Mouse (Mus musculus): ENCODE measurements at regions not wholly inside any gene's neighbourhood (a gene's known extent, or its start where the extent isn't known, plus 50 kb on each side); places are given as distances from the start of the nearest gene placed in this dataset.

DNA sequence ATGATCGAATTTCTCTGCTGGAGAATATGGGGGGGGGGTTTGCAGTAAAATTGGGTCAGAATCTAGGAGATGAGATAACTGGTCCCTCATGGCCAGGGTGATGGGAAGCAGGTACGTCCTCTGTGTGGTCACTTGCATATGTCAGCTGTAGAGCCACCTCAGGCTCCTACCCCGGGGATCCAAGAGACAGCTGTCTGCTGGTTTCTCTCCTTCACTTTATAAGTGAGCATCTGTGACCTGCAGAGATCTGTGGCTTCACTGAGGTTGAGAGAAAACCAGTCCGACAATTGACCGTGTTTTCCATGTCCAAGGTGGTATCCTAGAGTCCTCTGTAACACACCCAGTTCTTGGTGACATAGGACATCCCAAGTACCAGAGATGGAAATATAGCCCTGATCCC lies 162.1 kb upstream of the Ctbp2 start:
- no peak for ATAC-seq
- 57% methylated on average over 5 of the region's 5 CpGs for WGBS (ENCODE audit: insufficient replicate concordance)
- no peaks in the 10 kb centered on the region for H3K27me3 ChIP-seq (replicated peaks)
- no peak overlapping the region for H3K27ac ChIP-seq
- no peaks in the 10 kb centered on the region for H3K36me3 ChIP-seq
- no peaks in the 10 kb centered on the region for H3K9me3 ChIP-seq (replicated peaks)
- no peak overlapping the region for H3K4me2 ChIP-seq
- no peak overlapping the region for H3K4me3 ChIP-seq
- no peaks in the 10 kb centered on the region for H3K4me1 ChIP-seq
- H3K9ac ChIP-seq = no peak overlapping the region

DNA sequence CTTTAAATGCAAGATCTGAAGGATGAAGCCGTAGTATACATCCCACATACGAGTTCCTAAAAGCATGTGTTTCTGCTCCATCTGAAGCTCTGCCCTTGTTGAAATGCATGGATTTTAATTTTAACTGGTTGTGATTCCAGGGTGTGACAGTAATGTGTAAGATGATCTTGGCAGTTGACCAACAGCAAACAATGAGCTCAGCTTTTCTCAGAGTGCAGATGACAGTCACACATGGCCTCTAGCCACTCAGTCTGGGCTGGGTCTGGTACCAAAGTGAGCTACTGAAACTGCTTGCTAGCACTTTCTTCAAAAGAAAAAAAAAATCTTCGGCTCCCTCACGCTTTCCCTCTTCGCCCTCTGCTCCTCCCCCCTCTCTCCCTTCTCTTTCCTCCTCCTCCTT lies 138.0 kb upstream of the Ctbp2 start:
- H3K27me3 ChIP-seq (replicated peaks) = no peaks in the 10 kb centered on the region
- no peak overlapping the region for H3K27ac ChIP-seq

DNA sequence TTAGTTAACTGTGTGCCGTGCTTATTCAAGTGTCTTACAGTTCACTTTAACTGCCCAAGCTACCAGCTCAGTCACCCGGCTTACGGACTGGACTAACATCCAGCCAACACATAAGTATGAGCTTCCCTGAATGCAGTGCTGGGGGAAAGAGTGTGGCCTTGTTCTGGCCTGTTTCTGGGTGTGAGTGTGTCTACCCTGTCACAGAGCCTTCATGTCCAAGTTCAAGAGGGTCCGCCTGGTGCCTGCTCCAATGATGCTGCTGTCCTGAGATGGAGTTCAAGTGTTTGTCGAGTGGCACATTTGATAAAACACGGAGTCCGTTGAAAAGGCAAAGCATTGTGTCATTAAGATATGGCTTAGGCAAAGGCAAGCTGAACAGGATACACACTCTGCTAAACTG lies 135.0 kb upstream of the Ctbp2 start:
- Histone ChIP-seq H3K4me3 (no peak overlapping the region), H3K4me1 (no peaks in the 10 kb centered on the region), H3K9me3 (replicated peaks) (no peaks in the 10 kb centered on the region), H3K27me3 (replicated peaks) (no peaks in the 10 kb centered on the region), H3K9ac (no peak overlapping the region), H3K27ac (no peak overlapping the region), H3K4me2 (no peak overlapping the region), H3K36me3 (no peaks in the 10 kb centered on the region)
- ATAC-seq = no peak
- WGBS (ENCODE audit: insufficient replicate concordance) = 79% methylated on average over 7 of the region's 7 CpGs

More for the DNA sequence above, 138.0 kb upstream of the Ctbp2 start:
- H3K4me1 ChIP-seq = no peaks in the 10 kb centered on the region
- no peaks in the 10 kb centered on the region for H3K36me3 ChIP-seq
- H3K4me2 ChIP-seq = no peak overlapping the region
- no peaks in the 10 kb centered on the region for H3K9me3 ChIP-seq (replicated peaks)
- 70% methylated on average over 5 of the region's 5 CpGs for WGBS (ENCODE audit: insufficient replicate concordance)
- H3K9ac ChIP-seq = no peak overlapping the region
- no peak for ATAC-seq
- no peak overlapping the region for H3K4me3 ChIP-seq

DNA sequence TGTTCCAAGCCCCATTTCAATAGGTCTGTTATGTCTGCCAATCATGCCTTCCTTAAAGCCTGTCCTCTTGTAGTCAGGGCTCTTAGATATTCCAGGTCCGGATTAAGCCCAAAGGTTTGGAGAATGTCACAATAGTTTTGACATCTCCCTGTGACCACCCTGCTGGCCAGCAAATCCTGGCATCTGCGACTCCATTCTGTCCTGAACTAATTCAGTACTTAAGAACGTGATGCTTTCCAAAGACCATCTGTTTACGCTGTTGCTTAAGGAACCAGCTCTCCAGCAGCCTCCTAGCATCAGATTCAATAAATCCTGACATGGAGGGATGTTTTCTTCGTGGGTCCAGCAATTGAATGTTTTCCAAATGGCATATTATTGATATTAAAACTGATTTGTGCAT lies 132.7 kb upstream of the Ctbp2 start:
- ATAC-seq = no peak
- Histone ChIP-seq H3K27me3 (replicated peaks) (no peaks in the 10 kb centered on the region), H3K9ac (no peak overlapping the region), H3K4me3 (no peak overlapping the region), H3K36me3 (no peaks in the 10 kb centered on the region), H3K9me3 (replicated peaks) (no peaks in the 10 kb centered on the region), H3K4me1 (no peaks in the 10 kb centered on the region), H3K4me2 (no peak overlapping the region), H3K27ac (no peak overlapping the region)
- 54% methylated on average over 5 of the region's 5 CpGs for WGBS (ENCODE audit: insufficient replicate concordance)

DNA sequence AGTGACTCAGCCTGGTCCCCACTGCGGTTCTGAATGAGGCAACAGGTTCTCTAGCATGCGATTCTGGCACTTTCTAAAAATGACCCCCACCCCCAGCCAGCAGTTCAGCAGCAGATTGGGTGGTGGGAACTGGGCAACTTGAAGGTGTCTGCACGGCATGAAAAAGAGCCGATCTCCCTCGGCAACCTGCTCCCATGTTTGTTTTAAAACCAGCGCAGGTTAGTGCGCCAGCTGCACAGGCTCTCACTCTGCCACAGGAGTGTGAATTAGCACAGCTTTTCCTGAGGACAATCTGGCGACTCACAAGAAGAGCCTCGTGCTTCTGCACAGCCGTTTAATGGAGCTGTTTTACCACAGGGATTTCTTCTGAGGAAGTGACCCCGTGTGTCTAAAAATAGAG lies 120.4 kb upstream of the Ctbp2 start:
- 38% methylated on average over 11 of the region's 11 CpGs for WGBS (ENCODE audit: insufficient replicate concordance)
- no peak overlapping the region for H3K4me2 ChIP-seq
- no peaks in the 10 kb centered on the region for H3K27me3 ChIP-seq (replicated peaks)
- no peaks in the 10 kb centered on the region for H3K9me3 ChIP-seq (replicated peaks)
- no peaks in the 10 kb centered on the region for H3K4me1 ChIP-seq
- no peak for ATAC-seq
- no peak overlapping the region for H3K9ac ChIP-seq
- H3K4me3 ChIP-seq = no peak overlapping the region
- no peaks in the 10 kb centered on the region for H3K36me3 ChIP-seq
- no peak overlapping the region for H3K27ac ChIP-seq

DNA sequence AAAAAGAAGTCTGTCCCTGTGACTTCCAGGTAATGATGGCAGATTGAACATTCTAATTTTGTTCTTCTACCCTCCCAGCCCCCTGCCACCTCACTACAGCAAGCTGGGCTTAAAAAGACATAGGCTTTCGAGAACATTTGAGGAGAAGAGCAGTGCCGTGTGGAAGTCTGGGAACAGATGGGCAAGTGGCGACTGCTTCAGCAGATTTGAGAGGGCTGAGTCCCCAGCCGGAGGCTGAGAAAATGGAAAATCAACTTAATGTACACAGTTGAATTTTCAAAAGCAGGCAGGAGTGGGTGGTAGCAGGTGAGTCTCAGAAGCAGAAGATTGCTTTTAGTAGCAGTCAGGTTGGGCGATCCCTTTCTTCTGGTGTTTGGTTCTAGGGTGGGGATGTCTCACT lies 110.2 kb upstream of the Ctbp2 start:
- H3K36me3 ChIP-seq = no peaks in the 10 kb centered on the region
- H3K4me2 ChIP-seq = no peak overlapping the region
- no peak for ATAC-seq
- H3K4me3 ChIP-seq = no peak overlapping the region
- H3K9me3 ChIP-seq (replicated peaks) = no peaks in the 10 kb centered on the region
- no peaks in the 10 kb centered on the region for H3K4me1 ChIP-seq
- H3K27me3 ChIP-seq (replicated peaks) = peaks cover 4% of the 10 kb centered on the region; the same call in 1 of the 2 replicates
- 69% methylated on average over 5 of the region's 5 CpGs for WGBS (ENCODE audit: insufficient replicate concordance)
- H3K27ac ChIP-seq = no peak overlapping the region
- H3K9ac ChIP-seq = no peak overlapping the region

DNA sequence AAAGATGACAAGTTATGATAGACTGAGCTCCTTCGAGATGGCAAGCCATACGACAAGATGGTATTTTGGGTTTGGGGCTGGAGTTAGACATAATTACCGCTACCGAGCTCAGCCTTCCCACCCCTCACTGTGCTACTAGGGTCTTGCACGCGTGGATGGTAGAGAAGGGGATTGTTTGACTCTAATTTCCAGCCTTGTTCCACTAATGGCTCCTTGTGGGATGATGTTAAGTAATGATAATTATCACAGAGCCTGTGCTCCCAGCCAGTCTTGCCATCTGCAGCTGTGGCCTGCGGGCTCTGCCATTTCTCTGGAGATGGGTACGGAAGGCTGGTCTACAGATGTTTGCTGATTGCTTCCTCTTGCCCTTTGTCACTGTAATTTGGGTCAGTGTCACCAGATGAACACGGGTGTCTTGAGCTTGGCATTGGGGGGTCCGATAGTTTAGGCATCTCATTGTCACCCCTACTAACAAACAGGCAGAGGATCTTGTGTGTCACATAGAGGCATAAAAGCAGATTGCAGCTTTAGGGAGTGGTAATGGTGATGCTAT lies 108.8 kb upstream of the Ctbp2 start:
- Histone ChIP-seq H3K4me1 (no peaks in the 10 kb centered on the region), H3K27ac (no peak overlapping the region), H3K36me3 (no peaks in the 10 kb centered on the region), H3K9ac (no peak overlapping the region), H3K4me3 (no peak overlapping the region), H3K9me3 (replicated peaks) (no peaks in the 10 kb centered on the region), H3K4me2 (no peak overlapping the region), H3K27me3 (replicated peaks) (peaks cover 4% of the 10 kb centered on the region; the same call in 1 of the 2 replicates)
- no peak for ATAC-seq
- 65% methylated on average over 10 of the region's 10 CpGs for WGBS (ENCODE audit: insufficient replicate concordance)

DNA sequence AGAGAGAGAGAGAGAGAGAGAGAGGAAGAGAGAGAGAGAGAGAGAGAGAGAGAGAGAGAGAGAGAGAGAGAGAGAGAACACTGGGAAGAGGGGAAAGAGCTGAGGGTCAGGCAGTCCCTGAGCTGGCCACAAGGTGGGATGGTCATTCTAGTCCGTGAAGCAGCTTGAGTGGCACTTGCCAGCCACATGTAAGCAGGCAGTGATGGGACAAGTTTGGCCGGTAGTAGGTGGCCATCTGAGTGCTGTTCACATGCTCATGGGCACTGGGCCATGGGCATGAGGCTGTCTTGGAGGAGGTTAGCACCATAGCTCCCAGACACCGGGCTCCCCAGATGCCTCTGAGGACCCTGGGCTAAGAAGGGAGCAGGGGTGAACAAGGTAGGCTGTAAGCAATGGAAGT lies 106.7 kb upstream of the Ctbp2 start:
- no peak overlapping the region for H3K27ac ChIP-seq
- no peak overlapping the region for H3K9ac ChIP-seq
- H3K9me3 ChIP-seq (replicated peaks) = no peaks in the 10 kb centered on the region
- H3K27me3 ChIP-seq (replicated peaks) = peaks cover 4% of the 10 kb centered on the region; the same call in 1 of the 2 replicates
- ATAC-seq = no peak
- H3K4me3 ChIP-seq = no peak overlapping the region
- WGBS (ENCODE audit: insufficient replicate concordance) = 45% methylated on average over 3 of the region's 3 CpGs
- no peak overlapping the region for H3K4me2 ChIP-seq
- H3K4me1 ChIP-seq = no peaks in the 10 kb centered on the region
- no peaks in the 10 kb centered on the region for H3K36me3 ChIP-seq

DNA sequence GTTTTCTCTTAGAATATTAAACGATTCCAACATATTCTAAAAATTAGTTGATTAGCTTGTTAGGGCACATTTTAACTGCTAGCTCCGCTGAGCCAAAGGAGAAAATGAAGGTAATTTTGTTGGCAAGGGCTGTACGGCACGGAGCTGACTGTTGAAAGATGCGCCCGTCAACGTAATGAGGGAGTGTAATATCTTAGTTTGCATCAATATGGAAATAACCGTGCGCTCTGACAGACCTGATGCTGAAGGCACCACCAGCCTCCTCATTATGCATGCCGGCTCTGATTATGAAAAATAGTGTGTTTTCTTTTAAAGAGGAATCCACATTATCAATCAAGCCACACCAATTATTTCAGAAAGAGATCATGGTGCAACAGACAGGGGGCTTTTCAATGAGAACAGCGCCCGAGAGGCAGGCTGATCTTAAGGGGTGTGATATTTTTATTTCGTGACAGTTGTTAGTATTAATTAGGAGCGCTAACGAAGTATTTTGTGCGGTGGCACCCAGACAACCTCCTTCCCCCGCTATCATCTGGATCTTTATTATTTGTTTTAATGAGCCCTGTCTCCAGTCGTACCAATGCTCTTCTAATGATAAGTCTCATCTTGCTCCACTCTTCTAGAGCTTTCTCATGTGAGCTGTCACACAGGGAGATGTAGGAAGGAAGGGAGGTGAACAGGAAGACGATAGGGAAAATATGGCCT lies 99.9 kb upstream of the Ctbp2 start:
- Histone ChIP-seq H3K4me2 (no peak overlapping the region), H3K36me3 (no peaks in the 10 kb centered on the region), H3K4me1 (no peaks in the 10 kb centered on the region), H3K27me3 (replicated peaks) (no peaks in the 10 kb centered on the region), H3K9me3 (replicated peaks) (no peaks in the 10 kb centered on the region), H3K9ac (no peak overlapping the region), H3K4me3 (no peak overlapping the region), H3K27ac (no peak overlapping the region)
- ATAC-seq = no peak
- WGBS (ENCODE audit: insufficient replicate concordance) = 80% methylated on average over 19 of the region's 19 CpGs

DNA sequence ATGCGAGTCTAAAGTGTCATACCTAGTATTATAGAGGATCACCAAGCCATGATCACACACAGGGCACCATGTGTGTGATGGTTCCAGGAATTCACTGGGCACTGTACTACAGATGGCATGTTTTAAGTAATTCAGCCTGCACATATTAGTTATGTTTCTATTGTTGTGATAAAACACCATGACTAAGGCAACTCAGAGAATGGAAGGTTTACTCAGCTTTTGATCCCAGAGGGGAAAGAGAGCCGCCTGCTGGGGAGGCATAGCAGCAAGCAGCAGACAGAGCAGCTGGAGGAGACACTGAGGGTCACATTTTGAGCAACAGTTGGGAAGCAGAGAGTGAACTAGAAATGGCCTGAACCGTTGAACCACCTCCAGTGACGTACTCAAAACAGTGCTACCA lies 88.2 kb upstream of the Ctbp2 start:
- Histone ChIP-seq H3K9me3 (replicated peaks) (no peaks in the 10 kb centered on the region), H3K9ac (no peak overlapping the region), H3K36me3 (no peaks in the 10 kb centered on the region), H3K27me3 (replicated peaks) (no peaks in the 10 kb centered on the region), H3K4me3 (no peak overlapping the region), H3K4me1 (no peaks in the 10 kb centered on the region), H3K27ac (no peak overlapping the region), H3K4me2 (no peak overlapping the region)
- ATAC-seq = no peak
- 48% methylated on average over 4 of the region's 4 CpGs for WGBS (ENCODE audit: insufficient replicate concordance)

DNA sequence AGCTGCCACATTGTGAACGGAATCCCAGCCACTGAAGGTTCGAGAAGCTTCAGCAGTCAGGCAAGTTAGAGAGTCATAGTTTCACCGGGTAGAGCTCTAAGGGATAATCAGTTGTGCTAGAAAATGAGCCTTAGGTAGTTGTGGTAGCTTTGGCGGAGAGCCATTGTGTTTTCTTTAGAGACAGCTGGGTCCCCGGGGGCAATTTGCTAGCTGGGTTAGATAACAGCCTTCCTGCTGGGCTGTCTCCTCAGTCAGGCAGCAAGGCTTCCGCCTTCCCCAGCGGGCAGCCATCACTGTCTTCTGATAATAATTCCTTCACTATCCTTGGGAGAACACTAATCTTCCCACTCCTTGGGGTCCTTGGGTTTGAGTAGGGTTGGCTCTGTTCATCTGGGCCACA lies 81.5 kb upstream of the Ctbp2 start:
- no peak overlapping the region for H3K27ac ChIP-seq
- no peak for ATAC-seq
- no peak overlapping the region for H3K4me3 ChIP-seq
- H3K27me3 ChIP-seq (replicated peaks) = no peaks in the 10 kb centered on the region
- H3K9ac ChIP-seq = no peak overlapping the region
- peak overlapping the region; percentile 19; the same call in 1 of the 2 replicates for H3K4me2 ChIP-seq
- H3K36me3 ChIP-seq = no peaks in the 10 kb centered on the region
- 4% methylated on average over 7 of the region's 7 CpGs for WGBS (ENCODE audit: insufficient replicate concordance)
- H3K4me1 ChIP-seq = no peaks in the 10 kb centered on the region
- no peaks in the 10 kb centered on the region for H3K9me3 ChIP-seq (replicated peaks)

DNA sequence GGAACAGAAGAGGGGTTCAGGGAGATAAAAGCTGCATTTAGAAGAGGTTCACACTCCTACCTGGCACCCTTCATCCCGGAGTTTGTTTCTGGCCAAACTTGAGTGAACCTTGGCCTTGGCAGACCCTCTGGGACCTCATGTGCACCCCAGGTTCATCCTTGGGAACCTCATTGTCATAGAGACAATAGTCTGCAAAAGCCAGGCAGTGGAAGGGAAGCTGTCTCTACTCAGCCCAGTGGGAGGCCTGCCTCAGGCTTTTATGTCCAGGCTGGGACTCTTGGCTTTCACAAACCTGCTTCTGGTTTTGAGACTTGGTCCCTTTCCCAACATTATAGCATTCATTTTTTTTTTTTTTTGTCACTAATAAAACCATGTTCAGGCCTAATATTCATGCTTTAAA lies 80.3 kb upstream of the Ctbp2 start:
- WGBS (ENCODE audit: insufficient replicate concordance) = 68% methylated on average over 1 of the region's 1 CpGs
- Histone ChIP-seq H3K27me3 (replicated peaks) (no peaks in the 10 kb centered on the region), H3K36me3 (no peaks in the 10 kb centered on the region), H3K4me1 (no peaks in the 10 kb centered on the region), H3K9me3 (replicated peaks) (no peaks in the 10 kb centered on the region), H3K4me2 (no peak overlapping the region), H3K27ac (no peak overlapping the region), H3K9ac (no peak overlapping the region), H3K4me3 (no peak overlapping the region)
- ATAC-seq = no peak

DNA sequence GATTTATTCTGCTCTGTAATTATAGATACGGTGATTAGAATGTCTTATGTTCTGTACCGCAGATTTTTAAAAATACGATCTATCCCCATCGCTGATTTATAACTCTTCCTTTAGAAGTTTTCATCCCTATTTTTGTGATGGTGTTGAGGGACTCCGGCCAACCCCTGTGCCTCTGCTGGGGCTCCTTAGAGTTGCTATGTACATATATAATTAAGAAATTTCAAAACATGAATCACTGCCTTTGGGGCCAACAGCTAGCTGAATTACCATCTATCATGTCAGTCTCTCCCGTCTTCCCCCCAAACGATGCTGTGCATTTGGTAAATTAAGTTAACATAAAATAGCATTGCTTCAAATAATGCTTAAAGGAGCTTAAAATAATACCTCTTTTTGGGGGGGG lies 79.8 kb upstream of the Ctbp2 start:
- no peak overlapping the region for H3K4me2 ChIP-seq
- no peak overlapping the region for H3K4me3 ChIP-seq
- no peaks in the 10 kb centered on the region for H3K36me3 ChIP-seq
- WGBS (ENCODE audit: insufficient replicate concordance) = 80% methylated on average over 7 of the region's 7 CpGs
- H3K9ac ChIP-seq = no peak overlapping the region
- no peak for ATAC-seq
- H3K4me1 ChIP-seq = no peaks in the 10 kb centered on the region
- H3K27ac ChIP-seq = no peak overlapping the region
- H3K9me3 ChIP-seq (replicated peaks) = no peaks in the 10 kb centered on the region
- H3K27me3 ChIP-seq (replicated peaks) = no peaks in the 10 kb centered on the region

Measured in liver, embryonic 12.5 days (tissue).